Mouse (Mus musculus) lung, embryonic 16.5 days (tissue): ENCODE results near the gene Gadd45b. TPM values are rescaled to one million over a fixed set of nuclear protein-coding genes. Genes with fewer than 3 reads are reported as not detected.

Experiments used
- ATAC-seq: fragments of 200-750 bp; cut with Nextera tagmentation; 2 replicates; pipeline ENCODE4 v1.8.0; 2017; ENCODE audit warnings: low read depth, mild to moderate bottlenecking, moderate library complexity
- H3K27ac ChIP-seq: fragments of 300-500 bp; sonication (generic); 2 replicates; pipeline ENCODE4 v1.5.1; 2014; ENCODE audit warnings: mild to moderate bottlenecking, control low read depth, low read length
- H3K27me3 ChIP-seq: fragments of 300-500 bp; sonication (generic); 2 replicates; pipeline ENCODE4 v1.6.1; 2014; ENCODE audit warnings: low read depth, low read length, mixed read lengths; ENCODE audit not compliant: control insufficient read depth, insufficient read depth
- H3K36me3 ChIP-seq: fragments of 300-500 bp; sonication (generic); 2 replicates; pipeline ENCODE4 v1.6.1; 2014; ENCODE audit warnings: low read length; ENCODE audit not compliant: control insufficient read depth, insufficient read depth
- H3K4me1 ChIP-seq: fragments of 300-500 bp; sonication (generic); replicated peaks from 2 replicates; pipeline ENCODE4 v1.6.1; 2014; ENCODE audit warnings: low read length, mixed read lengths; ENCODE audit not compliant: control insufficient read depth, insufficient read depth
- H3K4me2 ChIP-seq: fragments of 300-500 bp; sonication (generic); 2 replicates; pipeline ENCODE4 v1.6.1; 2014; ENCODE audit warnings: low read depth, low read length, control low read depth
- H3K4me3 ChIP-seq: fragments of 300-500 bp; sonication (generic); 2 replicates; pipeline ENCODE4 v1.5.1; 2014; ENCODE audit warnings: mild to moderate bottlenecking, low read length, control low read depth
- H3K9ac ChIP-seq: fragments of 300-500 bp; sonication (generic); 2 replicates; pipeline ENCODE4 v1.6.1; 2014; ENCODE audit warnings: low read length, control low read depth
- H3K9me3 ChIP-seq: fragments of 300-500 bp; sonication (generic); 2 replicates; pipeline ENCODE4 v1.6.1; 2016; ENCODE audit warnings: low read length; ENCODE audit not compliant: control insufficient read depth
- WGBS: fragments of 180-500 bp; shearing (Covaris S2); extraction: QIAGEN DNeasy Blood & Tissue Kit; methylation state at CpG from one replicate; pipeline ENCODE4 v1.1.7; 2014; 5-methylcytosine and 5-hydroxymethylcytosine counted together
- polyA plus RNA-seq: library from polyadenylated mRNA; unstranded; fragments of >200 nt; fragmentation: Nextera tagmentation; extraction: Ambion mirVana; gene quantifications from 2 replicates; pipeline ENCODE4 v1.2.1, GENCODE M21; 2015

The Gadd45b gene
- polyA plus RNA-seq, 1 experiment from 2014 or later = 57.3 TPM

- Histone ChIP-seq H3K9me3 (no peaks in the 10 kb centered on the region), H3K4me2 (no peak overlapping the region), H3K4me1 (peaks cover 6% of the 10 kb centered on the region), H3K9ac (no peak overlapping the region), H3K36me3 (no peaks in the 10 kb centered on the region), H3K27ac (no peak overlapping the region), H3K4me3 (no peak overlapping the region), H3K27me3 (peaks cover 14% of the 10 kb centered on the region)
- WGBS = 50% methylated on average over 7 of the region's 7 CpGs
- no peak for ATAC-seq
These were observed 51.8 kb downstream of the Gadd45b start for GRCm38 (mm10) chr10:80981564-80982112.

Other genes starting within 250 kb of the Gadd45b start
- 42.3 and 45.7 TPM in 2 replicates for gene Mob3a, start 228.1 kb upstream of the Gadd45b start, polyA plus RNA-seq
- 23.6 and 26.8 TPM in 2 replicates for gene Izumo4, start 227.9 kb upstream of the Gadd45b start, polyA plus RNA-seq
- 59.6 and 59.9 TPM in 2 replicates for gene Ap3d1, start 187.8 kb upstream of the Gadd45b start, polyA plus RNA-seq
- 15.4 and 17.5 TPM in 2 replicates for gene Dot1l, start 174.9 kb upstream of the Gadd45b start, polyA plus RNA-seq
- gene Sf3a2, start 131.9 kb upstream of the Gadd45b start, polyA plus RNA-seq = 60.9 and 75.7 TPM in 2 replicates
- 92.7 and 100 TPM in 2 replicates for gene Plekhj1, start 131.4 kb upstream of the Gadd45b start, polyA plus RNA-seq
- gene Amh, start 124.8 kb upstream of the Gadd45b start, polyA plus RNA-seq = 0.13 TPM in 1 of 2 replicates, not detected in the other
- gene Jsrp1, start 116.6 kb upstream of the Gadd45b start, polyA plus RNA-seq = 1.3 and 2.6 TPM in 2 replicates
- gene Oaz1, start 103.4 kb upstream of the Gadd45b start, polyA plus RNA-seq = 1,799 and 1,972 TPM in 2 replicates
- gene Lingo3, start 86.0 kb upstream of the Gadd45b start, polyA plus RNA-seq = 0.15 and 0.44 TPM in 2 replicates
- gene Lsm7, start 74.9 kb upstream of the Gadd45b start, polyA plus RNA-seq = 193 and 234 TPM in 2 replicates
- gene Sppl2b, start 74.8 kb upstream of the Gadd45b start, polyA plus RNA-seq = 43.0 and 43.2 TPM in 2 replicates
- 0.08 TPM in 1 of 2 replicates, not detected in the other for gene Tmprss9, start 58.2 kb upstream of the Gadd45b start, polyA plus RNA-seq
- gene Timm13, start 29.1 kb upstream of the Gadd45b start, polyA plus RNA-seq = 284 and 297 TPM in 2 replicates
- 52.6 and 52.7 TPM in 2 replicates for gene Lmnb2, start 11.8 kb upstream of the Gadd45b start, polyA plus RNA-seq
- gene Gng7, start 84.9 kb downstream of the Gadd45b start, polyA plus RNA-seq = 5.1 and 5.7 TPM in 2 replicates
- 0.11 and 0.72 TPM in 2 replicates for gene Diras1, start 95.6 kb downstream of the Gadd45b start, polyA plus RNA-seq
- 19.4 and 20.8 TPM in 2 replicates for gene Slc39a3, start 107.4 kb downstream of the Gadd45b start, polyA plus RNA-seq
- gene Sgta, start 130.1 kb downstream of the Gadd45b start, polyA plus RNA-seq = 183 and 187 TPM in 2 replicates
- 44.2 and 45.0 TPM in 2 replicates for gene Thop1, start 140.0 kb downstream of the Gadd45b start, polyA plus RNA-seq
- 0.34 and 1.0 TPM in 2 replicates for gene Creb3l3, start 168.8 kb downstream of the Gadd45b start, polyA plus RNA-seq
- 144 and 151 TPM in 2 replicates for gene Map2k2, start 175.8 kb downstream of the Gadd45b start, polyA plus RNA-seq
- gene Zbtb7a, start 205.1 kb downstream of the Gadd45b start, polyA plus RNA-seq = 31.5 and 31.6 TPM in 2 replicates
- 35.5 and 41.8 TPM in 2 replicates for gene Pias4, start 237.8 kb downstream of the Gadd45b start, polyA plus RNA-seq
- gene Eef2, start 246.6 kb downstream of the Gadd45b start, polyA plus RNA-seq = 589 and 620 TPM in 2 replicates